Mouse (Mus musculus) intestine, embryonic 16.5 days (tissue): ENCODE measurements around the gene Plcxd3. TPM values are rescaled to one million over a fixed set of nuclear protein-coding genes. Genes with fewer than 3 reads are reported as not detected.

Source experiments
- ATAC-seq: fragments of 200-750 bp; cut with Nextera tagmentation; 2 replicates; pipeline ENCODE4 v1.8.0; 2017; ENCODE audit warnings: moderate TSS enrichment, moderate library complexity
- H3K27ac ChIP-seq: fragments of 300-500 bp; sonication (generic); 2 replicates; pipeline ENCODE4 v1.5.1; 2014; ENCODE audit warnings: mild to moderate bottlenecking, low read length
- H3K27me3 ChIP-seq: fragments of 300-500 bp; sonication (generic); replicated peaks from 2 replicates; pipeline ENCODE4 v1.6.1; 2014; ENCODE audit warnings: low read length, control low read depth, mixed read lengths; ENCODE audit not compliant: control insufficient read depth, insufficient read depth
- H3K36me3 ChIP-seq: fragments of 300-500 bp; sonication (generic); 2 replicates; pipeline ENCODE4 v1.6.1; 2014; ENCODE audit warnings: low read length, control low read depth; ENCODE audit not compliant: control insufficient read depth, insufficient read depth
- H3K4me1 ChIP-seq: fragments of 300-500 bp; sonication (generic); 2 replicates; pipeline ENCODE4 v1.6.1; 2014; ENCODE audit warnings: low read length, control low read depth, mixed read lengths; ENCODE audit not compliant: control insufficient read depth, insufficient read depth
- H3K4me2 ChIP-seq: fragments of 300-500 bp; sonication (generic); 2 replicates; pipeline ENCODE4 v1.6.1; 2014; ENCODE audit warnings: low read depth, low read length, control low read depth
- H3K4me3 ChIP-seq: fragments of 300-500 bp; sonication (generic); 2 replicates; pipeline ENCODE4 v1.5.1; 2014; ENCODE audit warnings: mild to moderate bottlenecking, low read length
- H3K9ac ChIP-seq: fragments of 300-500 bp; sonication (generic); 2 replicates; pipeline ENCODE4 v1.6.1; 2014; ENCODE audit warnings: low read depth, low read length
- H3K9me3 ChIP-seq: fragments of 300-500 bp; sonication (generic); 2 replicates; pipeline ENCODE4 v1.6.1; 2016; ENCODE audit warnings: low read length, control low read depth; ENCODE audit not compliant: control insufficient read depth
- WGBS: fragments of 180-500 bp; shearing (Covaris S2); extraction: QIAGEN DNeasy Blood & Tissue Kit; methylation state at CpG from one replicate; pipeline ENCODE4 v1.1.7; 2014; 5-methylcytosine and 5-hydroxymethylcytosine counted together
- polyA plus RNA-seq: library from polyadenylated mRNA; unstranded; fragments of >200 nt; fragmentation: Nextera tagmentation; extraction: Ambion mirVana; gene quantifications from 2 replicates; pipeline ENCODE4 v1.2.1, GENCODE M21; 2015

Gene Plcxd3
- polyA plus RNA-seq, 1 experiment from 2014 or later: 2.0 TPM

DNA sequence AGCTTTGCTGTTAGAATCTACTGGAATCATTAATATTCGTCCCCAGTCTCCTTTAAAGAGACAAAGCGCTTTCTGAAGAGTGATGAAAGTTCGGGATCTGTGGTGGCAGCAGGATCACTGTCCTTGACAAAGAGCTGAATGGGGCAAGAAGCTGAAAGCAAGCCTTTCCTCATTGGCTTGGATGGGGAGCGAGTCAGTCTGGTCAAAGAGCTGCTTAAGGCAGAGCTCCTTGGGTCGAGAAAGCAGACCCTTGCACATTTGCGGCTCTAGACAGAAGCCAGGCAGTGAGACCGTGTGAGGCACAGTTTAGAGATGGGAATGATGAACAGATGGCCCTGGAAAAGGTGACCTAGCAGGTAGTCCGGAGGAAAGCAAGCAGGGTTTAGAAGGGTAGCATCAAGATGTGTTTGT, 935 bp downstream of the Plcxd3 start:
- Histone ChIP-seq H3K36me3 (no peaks in the 10 kb centered on the region), H3K4me2 (peak overlapping the region; percentile 59), H3K9ac (no peak overlapping the region), H3K4me3 (peak overlapping the region; percentile 38), H3K27ac (no peak overlapping the region), H3K9me3 (no peaks in the 10 kb centered on the region), H3K4me1 (peaks cover 5% of the 10 kb centered on the region), H3K27me3 (peaks cover 8% of the 10 kb centered on the region; the same call in 1 of the 2 replicates)
- ATAC-seq: no peak
- WGBS: 19% methylated on average over 8 of the region's 8 CpGs

DNA sequence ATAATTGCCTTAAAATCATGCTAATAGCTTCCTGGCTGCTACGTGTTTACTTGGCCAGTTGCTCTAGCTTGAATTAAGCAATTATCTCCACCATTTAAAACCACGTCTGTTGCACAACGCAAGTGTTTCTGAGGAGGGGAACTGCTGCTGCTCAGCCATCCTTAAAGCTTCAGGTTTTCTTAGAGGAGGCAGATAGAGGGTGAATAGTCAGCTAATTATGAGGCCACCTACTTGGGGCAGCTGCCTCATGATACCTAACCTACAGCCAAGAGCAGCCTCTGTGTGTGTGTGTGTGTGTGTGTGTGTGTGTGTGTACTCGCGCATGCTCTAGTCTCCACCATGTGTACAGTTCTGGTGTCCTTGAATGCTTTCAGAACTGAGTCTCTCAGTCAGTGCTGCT, 3.5 kb downstream of the Plcxd3 start:
- no peak for ATAC-seq
- H3K27me3 ChIP-seq: peaks cover 8% of the 10 kb centered on the region; the same call in 1 of the 2 replicates
- H3K4me2 ChIP-seq: no peak overlapping the region
- no peak overlapping the region for H3K27ac ChIP-seq
- no peaks in the 10 kb centered on the region for H3K36me3 ChIP-seq
- H3K9me3 ChIP-seq: no peaks in the 10 kb centered on the region
- 83% methylated on average over 5 of the region's 5 CpGs for WGBS
- no peak overlapping the region for H3K9ac ChIP-seq
- no peak overlapping the region for H3K4me3 ChIP-seq
- H3K4me1 ChIP-seq: peaks cover 5% of the 10 kb centered on the region

DNA sequence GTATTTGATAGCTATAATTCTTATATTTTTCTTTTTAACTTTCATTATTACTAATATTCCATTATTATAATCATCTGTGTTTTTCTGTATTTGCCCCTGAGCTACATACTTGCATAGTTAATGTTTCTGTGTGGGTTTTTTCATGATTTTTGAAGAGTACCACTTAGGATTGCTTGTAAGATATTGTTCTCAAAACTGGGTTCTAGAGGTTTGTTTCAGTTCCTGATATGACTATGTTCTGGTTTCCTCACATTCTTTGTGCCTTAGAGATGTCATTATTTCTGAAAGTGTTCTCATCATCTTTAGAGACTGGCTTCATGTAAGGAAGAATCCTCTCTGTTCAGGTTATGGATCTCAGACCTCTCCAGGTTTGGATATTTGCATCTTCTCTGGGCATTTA, 12.5 kb downstream of the Plcxd3 start:
- no peaks in the 10 kb centered on the region for H3K36me3 ChIP-seq
- no peaks in the 10 kb centered on the region for H3K4me1 ChIP-seq
- no peak for ATAC-seq
- H3K4me2 ChIP-seq: no peak overlapping the region
- no peak overlapping the region for H3K27ac ChIP-seq
- H3K9ac ChIP-seq: no peak overlapping the region
- no peaks in the 10 kb centered on the region for H3K9me3 ChIP-seq
- no peaks in the 10 kb centered on the region for H3K27me3 ChIP-seq
- H3K4me3 ChIP-seq: no peak overlapping the region

DNA sequence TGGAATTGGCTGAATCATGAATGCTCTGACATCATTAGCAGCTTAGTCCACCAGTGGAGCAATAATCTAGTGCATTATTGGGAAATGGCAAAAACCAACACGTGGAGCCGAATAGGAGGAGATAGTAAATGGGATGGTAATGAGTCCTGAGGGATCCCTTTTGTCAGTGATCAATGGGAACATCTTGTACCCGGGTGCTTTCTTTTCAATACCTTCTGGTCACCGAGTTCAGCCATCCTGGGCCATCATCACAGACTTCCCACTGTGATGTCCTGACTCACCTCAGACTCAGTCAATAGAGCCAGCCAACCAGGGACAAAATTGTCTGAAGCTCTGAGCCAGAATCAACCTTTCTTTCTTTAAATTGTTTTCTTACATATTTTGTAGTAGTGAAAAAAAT, 24.8 kb downstream of the Plcxd3 start:
- Histone ChIP-seq H3K27ac (no peak overlapping the region), H3K9me3 (no peaks in the 10 kb centered on the region), H3K9ac (no peak overlapping the region), H3K4me1 (no peaks in the 10 kb centered on the region), H3K36me3 (no peaks in the 10 kb centered on the region), H3K4me3 (no peak overlapping the region), H3K27me3 (no peaks in the 10 kb centered on the region), H3K4me2 (no peak overlapping the region)
- no peak for ATAC-seq
- 68% methylated on average over 4 of the region's 4 CpGs for WGBS

DNA sequence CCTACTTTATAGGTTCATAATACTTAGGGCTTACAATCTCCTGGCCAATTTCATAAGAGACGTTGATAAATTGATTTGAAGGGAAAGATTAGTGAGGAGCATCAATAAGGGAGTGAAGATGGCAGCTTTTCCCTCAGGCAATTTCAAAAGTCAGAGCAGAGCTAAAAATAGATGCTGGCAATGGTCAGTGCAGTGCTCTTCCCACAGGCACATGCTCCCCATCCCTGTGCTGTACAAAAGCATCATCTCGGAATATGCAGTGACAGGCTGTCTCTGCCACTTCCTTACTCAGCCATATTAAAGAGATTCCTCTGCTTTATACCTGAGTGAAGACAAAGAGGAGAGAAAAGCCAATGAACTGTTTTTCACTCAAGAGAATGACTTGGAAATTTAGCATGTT, 36.0 kb downstream of the Plcxd3 start:
- no peak overlapping the region for H3K4me2 ChIP-seq
- no peaks in the 10 kb centered on the region for H3K9me3 ChIP-seq
- H3K4me1 ChIP-seq: no peaks in the 10 kb centered on the region
- WGBS: 63% methylated on average over 2 of the region's 2 CpGs
- H3K27ac ChIP-seq: no peak overlapping the region
- ATAC-seq: no peak
- no peak overlapping the region for H3K9ac ChIP-seq
- H3K4me3 ChIP-seq: no peak overlapping the region
- H3K36me3 ChIP-seq: no peaks in the 10 kb centered on the region
- H3K27me3 ChIP-seq: no peaks in the 10 kb centered on the region

DNA sequence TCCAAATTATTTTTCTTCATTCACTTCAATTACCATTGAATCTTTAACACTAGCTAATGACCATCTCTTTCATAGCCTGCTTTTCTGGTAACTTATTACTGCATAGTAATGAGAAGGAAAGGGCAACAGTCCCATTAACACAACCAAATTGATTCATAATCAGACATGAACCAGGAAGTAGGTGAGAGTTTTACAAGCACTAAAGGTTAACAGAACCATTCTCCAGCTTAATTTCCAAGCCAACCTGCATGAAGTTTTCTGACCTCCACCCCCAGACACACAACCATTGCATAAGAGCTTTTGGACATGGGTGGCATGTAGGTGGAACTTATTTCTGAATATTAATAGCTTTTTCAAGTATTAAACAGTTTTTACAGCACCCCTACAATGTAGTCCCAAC, 64.8 kb downstream of the Plcxd3 start:
- H3K36me3 ChIP-seq: no peaks in the 10 kb centered on the region
- H3K9ac ChIP-seq: no peak overlapping the region
- H3K27ac ChIP-seq: no peak overlapping the region
- no peaks in the 10 kb centered on the region for H3K4me1 ChIP-seq
- no peak overlapping the region for H3K4me2 ChIP-seq
- H3K4me3 ChIP-seq: no peak overlapping the region
- ATAC-seq: no peak
- no peaks in the 10 kb centered on the region for H3K9me3 ChIP-seq
- no peaks in the 10 kb centered on the region for H3K27me3 ChIP-seq

DNA sequence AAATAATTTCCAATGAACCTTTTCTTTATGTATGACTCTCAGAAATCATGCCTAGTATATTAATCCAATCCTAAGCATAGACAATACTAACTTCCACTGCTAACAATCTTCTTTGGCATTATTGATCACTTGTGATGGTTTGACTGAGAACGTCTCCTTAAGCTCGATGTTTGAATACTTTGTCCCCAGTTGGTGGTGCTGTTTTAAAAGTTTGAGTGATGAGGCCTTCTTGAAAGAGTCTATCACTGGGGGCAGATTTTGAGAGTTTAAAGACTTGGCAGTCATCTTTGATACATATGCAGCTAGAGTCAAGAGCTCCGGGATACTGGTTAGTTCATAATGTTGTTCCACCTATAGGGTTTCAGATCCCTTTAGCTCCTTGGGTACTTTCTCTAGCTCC, 120.9 kb downstream of the Plcxd3 start:
- no peaks in the 10 kb centered on the region for H3K27me3 ChIP-seq
- H3K27ac ChIP-seq: no peak overlapping the region
- no peaks in the 10 kb centered on the region for H3K36me3 ChIP-seq
- H3K9me3 ChIP-seq: no peaks in the 10 kb centered on the region
- no peak overlapping the region for H3K4me3 ChIP-seq
- ATAC-seq: no peak
- no peak overlapping the region for H3K4me2 ChIP-seq
- no peaks in the 10 kb centered on the region for H3K4me1 ChIP-seq
- H3K9ac ChIP-seq: no peak overlapping the region
- WGBS: 82% methylated on average over 3 of the region's 3 CpGs

DNA sequence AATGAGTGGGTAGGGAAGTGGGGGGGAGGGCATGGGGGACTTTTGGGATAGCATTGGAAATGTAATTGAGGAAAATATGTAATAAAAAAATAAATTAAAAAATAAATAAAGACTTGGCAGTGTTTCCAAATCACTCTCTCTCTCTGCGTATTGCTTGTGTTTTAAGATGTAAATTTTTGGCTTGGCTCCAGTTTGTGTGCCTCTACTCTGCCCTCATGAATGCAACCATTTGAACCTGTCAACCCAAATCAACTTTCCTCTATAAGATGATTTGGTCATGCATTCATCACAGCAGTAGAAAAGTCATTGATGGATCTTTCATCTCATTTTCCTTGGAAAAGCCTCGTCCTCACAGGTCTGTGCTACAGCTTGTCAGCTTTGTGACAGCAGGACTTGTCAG, 121.7 kb downstream of the Plcxd3 start:
- no peak for ATAC-seq
- no peaks in the 10 kb centered on the region for H3K9me3 ChIP-seq
- H3K4me2 ChIP-seq: no peak overlapping the region
- no peaks in the 10 kb centered on the region for H3K27me3 ChIP-seq
- no peak overlapping the region for H3K4me3 ChIP-seq
- H3K36me3 ChIP-seq: no peaks in the 10 kb centered on the region
- H3K4me1 ChIP-seq: no peaks in the 10 kb centered on the region
- H3K27ac ChIP-seq: no peak overlapping the region
- no peak overlapping the region for H3K9ac ChIP-seq
- 74% methylated on average over 2 of the region's 2 CpGs for WGBS

DNA sequence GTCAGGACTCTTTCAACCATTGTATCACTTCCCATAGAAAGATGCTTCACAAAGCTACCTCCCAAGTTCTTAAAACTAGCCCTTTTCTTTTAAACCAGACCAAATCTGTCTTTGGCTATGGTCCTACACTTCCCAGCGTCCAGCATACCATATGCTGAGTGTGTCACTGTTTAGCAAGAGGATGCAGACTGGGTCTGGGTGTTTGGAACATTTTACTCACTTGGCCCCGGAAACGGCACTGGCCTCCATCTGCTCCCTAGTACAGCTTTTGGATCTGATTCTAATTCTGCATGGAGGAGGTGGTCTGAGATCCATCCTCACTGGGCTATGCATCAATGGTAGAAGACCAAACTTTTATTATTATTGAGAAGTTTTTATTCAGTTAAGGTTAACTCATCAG, 122.7 kb downstream of the Plcxd3 start:
- Histone ChIP-seq H3K4me2 (no peak overlapping the region), H3K4me1 (no peaks in the 10 kb centered on the region), H3K27me3 (no peaks in the 10 kb centered on the region), H3K27ac (no peak overlapping the region), H3K9ac (no peak overlapping the region), H3K9me3 (no peaks in the 10 kb centered on the region), H3K36me3 (no peaks in the 10 kb centered on the region), H3K4me3 (no peak overlapping the region)
- ATAC-seq: no peak
- WGBS: 75% methylated on average over 3 of the region's 3 CpGs

DNA sequence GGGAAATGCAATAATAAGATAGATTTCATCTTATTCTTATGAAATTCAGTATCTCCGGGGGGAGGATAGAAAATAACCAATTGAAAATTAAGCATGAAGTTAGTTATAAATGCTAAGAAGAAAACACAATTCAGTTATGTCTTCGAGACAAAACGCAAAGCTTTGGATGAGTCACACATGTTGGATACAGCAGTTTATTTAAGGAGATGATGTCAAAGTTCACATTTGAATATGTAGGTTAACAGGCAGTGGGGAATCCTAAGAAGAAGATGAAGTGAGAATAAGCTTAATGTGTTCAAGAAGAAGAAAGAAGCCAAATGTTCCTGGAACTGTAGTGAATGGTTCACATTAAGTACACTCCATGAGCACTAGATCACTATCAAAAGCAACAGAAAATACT, 128.1 kb downstream of the Plcxd3 start:
- no peak for ATAC-seq
- H3K4me3 ChIP-seq: no peak overlapping the region
- H3K4me2 ChIP-seq: no peak overlapping the region
- H3K9me3 ChIP-seq: no peaks in the 10 kb centered on the region
- 75% methylated on average over 3 of the region's 3 CpGs for WGBS
- H3K27ac ChIP-seq: no peak overlapping the region
- no peaks in the 10 kb centered on the region for H3K27me3 ChIP-seq
- H3K36me3 ChIP-seq: no peaks in the 10 kb centered on the region
- no peak overlapping the region for H3K9ac ChIP-seq
- no peaks in the 10 kb centered on the region for H3K4me1 ChIP-seq
